Mouse (Mus musculus) heart, adult 9 months (tissue): Measurements from ENCODE around the gene Spata20.

Source experiments
- DNase-seq, 2 experiments: peaks; one replicate each; pipeline ENCODE4 v3.0.0; 2022; ENCODE audit warnings: low spot score in 2 of 2

The Spata20 gene

GRCm38 (mm10) chr11:94486001-94486400 lies at the start of gene Spata20:
Gene Spata20, minus strand, starts transcription at chr11:94486179.
- peak; percentile 52 to 77 for DNase-seq

GRCm38 (mm10) chr11:94533171-94533570 lies 47.2 kb upstream of the Spata20 start:
- no peak for DNase-seq

GRCm38 (mm10) chr11:94528879-94529278 lies 42.9 kb upstream of the Spata20 start:
- DNase-seq: no peak

- peak in 1 of 2 experiments; percentile 21 for DNase-seq
Observed at GRCm38 (mm10) chr11:94526171-94526879, 40.3 kb upstream of the Spata20 start.

GRCm38 (mm10) chr11:94521219-94521843 lies 35.4 kb upstream of the Spata20 start, which contains the start of gene Mycbpap:
Gene Mycbpap, minus strand, starts transcription at chr11:94521742.
- peak; percentile 41 to 59 for DNase-seq

- DNase-seq: no peak
Observed at GRCm38 (mm10) chr11:94513452-94513851, 27.5 kb upstream of the Spata20 start.

- DNase-seq: no peak
Observed at GRCm38 (mm10) chr11:94508976-94509375, 23.0 kb upstream of the Spata20 start.

- DNase-seq: no peak
Observed at GRCm38 (mm10) chr11:94501482-94501881, 15.5 kb upstream of the Spata20 start.

- no peak for DNase-seq
Observed at GRCm38 (mm10) chr11:94500362-94500761, 14.4 kb upstream of the Spata20 start.

- DNase-seq: no peak
Observed at GRCm38 (mm10) chr11:94499661-94500152, 13.7 kb upstream of the Spata20 start, which contains the start of gene Epn3. Gene Epn3, minus strand, starts transcription at chr11:94499974.

- no peak for DNase-seq
Observed at GRCm38 (mm10) chr11:94499035-94499434, 13.1 kb upstream of the Spata20 start.

- DNase-seq: peak in 1 of 2 experiments; percentile 36
Observed at GRCm38 (mm10) chr11:94498093-94498996, 12.4 kb upstream of the Spata20 start.

GRCm38 (mm10) chr11:94495415-94495814 lies 9.4 kb upstream of the Spata20 start:
- peak in 1 of 2 experiments; percentile 45 for DNase-seq

GRCm38 (mm10) chr11:94491749-94492099 lies 5.7 kb upstream of the Spata20 start:
- no peak for DNase-seq

GRCm38 (mm10) chr11:94491035-94491748 lies 5.2 kb upstream of the Spata20 start:
- no peak for DNase-seq

- DNase-seq: no peak
Observed at GRCm38 (mm10) chr11:94489745-94490144, 3.8 kb upstream of the Spata20 start.

- no peak for DNase-seq
Observed at GRCm38 (mm10) chr11:94488767-94489533, 3.0 kb upstream of the Spata20 start.

- DNase-seq: no peak
Observed at GRCm38 (mm10) chr11:94485223-94485622, 756 bp downstream of the Spata20 start.

GRCm38 (mm10) chr11:94484636-94485035 lies 1.3 kb downstream of the Spata20 start:
- DNase-seq: no peak

- no peak for DNase-seq
Observed at GRCm38 (mm10) chr11:94483921-94484320, 2.1 kb downstream of the Spata20 start.

- DNase-seq: no peak
Observed at GRCm38 (mm10) chr11:94483436-94483835, 2.5 kb downstream of the Spata20 start.
